In the genomic region with DNA sequence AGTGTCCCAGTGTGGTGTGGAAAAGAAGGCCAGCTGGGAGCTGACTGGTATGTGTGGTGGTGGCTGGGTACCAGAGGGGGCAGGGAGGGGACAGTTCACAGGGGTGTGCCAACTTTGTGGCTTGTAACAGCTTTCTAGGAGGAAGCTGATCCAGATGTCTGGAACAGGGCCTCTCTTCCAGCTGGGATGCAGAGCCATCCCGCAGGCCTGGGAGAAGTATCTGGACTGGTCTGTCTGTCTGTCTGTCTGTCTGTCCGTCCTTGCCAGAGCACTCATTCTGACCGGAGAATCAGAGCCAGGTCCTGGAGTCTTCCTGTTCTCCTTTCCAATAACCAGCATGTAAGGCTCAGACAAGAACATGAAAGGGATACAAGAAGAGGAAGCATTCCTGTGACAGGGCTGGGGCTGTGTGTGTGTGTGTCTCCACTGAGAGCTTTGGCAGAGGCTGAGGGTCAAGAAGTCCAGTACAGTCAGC, we compare ENCODE assay signal across 11 mouse cellular contexts. TPM values are rescaled to one million over a fixed set of nuclear protein-coding genes. Genes with fewer than 3 reads are reported as not detected.
A peak's percentile ranks its signal among the peaks of the same experiment; 100 is the strongest.
DNase-seq lines count a peak whose midpoint lies in the region; ATAC-seq and TF ChIP-seq lines count a peak whose summit lies in the region.
"Had no signal": no experiment of that assay in that cellular context is flagged by ENCODE, and none has a peak within 500 bp of the region (broad histone marks: within the 10 kb centered on the region; RNA-seq: fewer than 3 reads in every experiment).

No protein-coding gene starts in this region.

- WGBS in intestine, embryonic 16.5 days, result 73% methylated on average over 3 of the region's 3 CpGs
- WGBS in intestine, embryonic 15.5 days, result 77% methylated on average over 3 of the region's 3 CpGs
- WGBS in heart, adult 2 months, result 12% methylated on average over 3 of the region's 3 CpGs

- TF ChIP-seq CTCF in heart, adult 2 months (IDR thresholded peaks at IDR 0.05), result no peak

- no peak for TF ChIP-seq POLR2A in heart, adult 2 months (IDR thresholded peaks at IDR 0.05; ENCODE audit: insufficient read depth, low read depth, low read length)

- 0 out of 2 replicates have a peak overlapping the region, but pooled peaks have one; percentile 2 for H3K27ac ChIP-seq in intestine, embryonic 16.5 days (ENCODE audit: low read length)
- no peak overlapping the region for H3K27ac ChIP-seq in intestine, embryonic 15.5 days
- no peak overlapping the region for H3K27ac ChIP-seq in heart, adult 2 months
- H3K27ac ChIP-seq: liver, embryonic 14.5 days had no signal

- H3K4me3 ChIP-seq in intestine, embryonic 16.5 days (ENCODE audit: low read length), result no peak overlapping the region
- no peak overlapping the region for H3K4me3 ChIP-seq in intestine, embryonic 15.5 days (replicated peaks)
- H3K4me3 ChIP-seq in heart, adult 2 months, result no peak overlapping the region
- H3K4me3 ChIP-seq: erythroblast, embryonic 14.5 days had no signal

- TF ChIP-seq EP300 in heart, adult 2 months (IDR thresholded peaks at IDR 0.05; ENCODE audit: insufficient read depth, low read depth, low read length), result no peak

- peak; percentile 72 for DNase-seq in Muller cell, postnatal 12 days (ENCODE audit: inconsistent ontology term)
- peak; percentile 32 to 37 for DNase-seq in heart, adult 2 months
- peak; percentile 36 to 76 for DNase-seq in lung, postnatal 4 days
- DNase-seq in right cerebral cortex, adult 18-20 months, result no peak
- DNase-seq in spleen, postnatal 36 days (ENCODE audit: low spot score in 2 of 2), result no peak
- no peak for DNase-seq in embryo, embryonic 10 days (ENCODE audit: low spot score)
- DNase-seq: adrenal gland, adult 2 months had no signal

- H3K9ac ChIP-seq in intestine, embryonic 16.5 days (ENCODE audit: low read depth, low read length), result no peak overlapping the region
- H3K9ac ChIP-seq in intestine, embryonic 15.5 days, result no peak overlapping the region
- no peak overlapping the region for H3K9ac ChIP-seq in heart, adult 2 months (ENCODE audit: low read depth, low read length)
- H3K9ac ChIP-seq: liver, embryonic 14.5 days had no signal

- H3K4me2 ChIP-seq in intestine, embryonic 16.5 days (ENCODE audit: low read depth, low read length), result no peak overlapping the region
- no peak overlapping the region for H3K4me2 ChIP-seq in intestine, embryonic 15.5 days (replicated peaks)

- no peaks in the 10 kb centered on the region for H3K27me3 ChIP-seq in intestine, embryonic 16.5 days (replicated peaks; ENCODE audit: control insufficient read depth, insufficient read depth, low read length)
- no peaks in the 10 kb centered on the region for H3K27me3 ChIP-seq in intestine, embryonic 15.5 days (replicated peaks)
- no peaks in the 10 kb centered on the region; the same call in 1 of the 2 replicates for H3K27me3 ChIP-seq in heart, adult 2 months (ENCODE audit: control insufficient read depth, insufficient read depth, low read length)

- intact Hi-C loops in heart, adult 2 months (cut with DNase I), result no loop called here

- H3K36me3 ChIP-seq in intestine, embryonic 16.5 days (ENCODE audit: control insufficient read depth, insufficient read depth, low read length), result no peaks in the 10 kb centered on the region
- H3K36me3 ChIP-seq in intestine, embryonic 15.5 days, result no peaks in the 10 kb centered on the region
- no peaks in the 10 kb centered on the region for H3K36me3 ChIP-seq in heart, adult 2 months (ENCODE audit: control insufficient read depth, insufficient read depth, low read length)

- no peaks in the 10 kb centered on the region for H3K9me3 ChIP-seq in intestine, embryonic 16.5 days (ENCODE audit: control insufficient read depth, low read length)
- no peaks in the 10 kb centered on the region for H3K9me3 ChIP-seq in intestine, embryonic 15.5 days

- H3K4me1 ChIP-seq in intestine, embryonic 16.5 days (ENCODE audit: control insufficient read depth, insufficient read depth, low read length), result peaks cover 8% of the 10 kb centered on the region
- peaks cover 5% of the 10 kb centered on the region; the same call in 1 of the 2 replicates for H3K4me1 ChIP-seq in intestine, embryonic 15.5 days (replicated peaks)
- peaks cover 6% of the 10 kb centered on the region for H3K4me1 ChIP-seq in heart, adult 2 months (ENCODE audit: control insufficient read depth, insufficient read depth, low read length)

- no peaks in the 10 kb centered on the region for H3K79me2 ChIP-seq in heart, adult 2 months (replicated peaks; ENCODE audit: control insufficient read depth, insufficient read depth, low read length)

- ATAC-seq in intestine, embryonic 16.5 days, result peak; percentile 32; the same call in 1 of the 2 replicates
- no peak for ATAC-seq in intestine, embryonic 15.5 days

RNA-seq across cellular contexts. Expression of a gene that starts 38.0 kb away (rescaled TPM):
- polyA plus RNA-seq in intestine, embryonic 16.5 days (2015; fragmentation: Nextera tagmentation; extraction: Ambion mirVana), result 86.7 and 91.5 TPM in 2 replicates
- 125 and 137 TPM in 2 replicates for polyA plus RNA-seq in intestine, embryonic 15.5 days (2015; fragmentation: Nextera tagmentation; extraction: Ambion mirVana)
- 100 to 1,000 TPM; 187 to 210 TPM for total RNA-seq in heart, adult 2 months (2021)
- 67.8 and 87.4 TPM in 2 replicates for polyA plus RNA-seq in heart, adult 2 months (2012; rRNA removed)

Comparison
In these comparisons a context has a peak if more than half of its experiments do, and no peak if none do; other contexts are left out.
1. DNase-seq: peak in Muller cell, postnatal 12 days (single experiment), heart, adult 2 months (2 of 2) and lung, postnatal 4 days (2 of 2); none in right cerebral cortex, adult 18-20 months (single experiment), spleen, postnatal 36 days (0 of 2) and embryo, embryonic 10 days (single experiment).